Mouse (Mus musculus): ENCODE data around the gene Actrt2.

DNA sequence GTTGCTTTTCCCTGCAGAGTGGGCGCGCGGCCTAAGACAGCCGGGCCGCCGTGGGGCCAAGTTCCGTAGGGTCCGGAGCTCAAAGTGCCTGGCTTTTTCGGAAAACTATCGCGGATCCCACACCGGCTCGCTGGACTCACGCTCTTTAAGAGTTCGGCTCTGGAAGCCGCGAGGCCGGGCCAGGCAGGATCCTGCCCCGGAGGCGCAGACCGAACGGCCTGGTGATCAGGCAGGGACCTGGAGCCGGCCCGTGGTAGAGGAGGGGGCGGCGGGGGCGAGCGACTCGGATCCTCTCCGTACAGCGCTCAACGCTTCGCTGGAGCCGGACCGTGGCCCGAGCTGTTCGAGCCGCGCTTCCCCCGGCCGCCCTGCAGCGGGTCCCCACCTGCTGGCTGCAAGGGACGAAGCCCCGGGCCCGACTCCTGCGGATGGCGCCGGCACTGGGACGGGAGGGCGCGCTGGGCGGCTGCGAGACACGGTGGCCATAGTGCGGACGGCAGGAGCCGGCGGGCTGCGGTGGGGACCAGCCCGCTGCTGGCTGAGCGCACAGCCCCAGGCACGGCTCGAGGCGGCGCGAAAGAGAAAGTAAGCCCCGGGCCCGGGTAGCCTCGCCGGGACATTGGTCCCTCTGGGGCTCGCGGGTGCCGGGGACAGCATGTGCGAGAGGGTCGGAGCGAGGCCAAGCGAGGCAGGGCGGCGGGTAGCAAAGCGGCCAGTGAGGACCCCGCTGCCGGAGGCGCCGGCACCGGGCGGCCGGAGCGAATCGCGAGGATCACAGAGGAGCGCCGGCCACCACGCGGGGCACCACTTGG is 32.2 kb downstream of the Actrt2 start:
- no peak for TF ChIP-seq CTCF (IDR thresholded peaks at IDR 0.05; ENCODE audit: borderline replicate concordance, control insufficient read depth, extremely low read depth, insufficient read depth, low read length, poor library complexity)
- TF ChIP-seq POLR2A (IDR thresholded peaks at IDR 0.05; ENCODE audit: control insufficient read depth, extremely low read depth, insufficient read depth, low read length, poor library complexity), result no peak

Measured in thymus, adult 2 months (tissue).